Mouse (Mus musculus) olfactory bulb, adult 2 months (tissue): ENCODE data around the gene Abca1. TPM values are rescaled to one million over a fixed set of nuclear protein-coding genes. Genes with fewer than 3 reads are reported as not detected.

Experiments used
- H3K27ac ChIP-seq: fragments of 200-500 bp; 2 replicates; pipeline ENCODE4 v1.5.1; 2012; ENCODE audit warnings: low read depth, low read length; ENCODE audit not compliant: insufficient read depth
- H3K4me1 ChIP-seq: fragments of 200-500 bp; 2 replicates; pipeline ENCODE4 v1.6.1; 2012; ENCODE audit warnings: low read length; ENCODE audit not compliant: control insufficient read depth, insufficient read depth
- H3K4me3 ChIP-seq: fragments of 200-500 bp; 2 replicates; pipeline ENCODE4 v1.5.1; 2012; ENCODE audit warnings: mild to moderate bottlenecking, low read depth, low read length, moderate library complexity; ENCODE audit not compliant: insufficient read depth
- CTCF ChIP-seq: fragments of 200-500 bp; IDR thresholded peaks from 2 replicates; pipeline ENCODE4 v1.5.1; 2012; ENCODE audit warnings: low read depth, mild to moderate bottlenecking, low read length, moderate library complexity; ENCODE audit not compliant: insufficient read depth
- POLR2A ChIP-seq: fragments of 200-500 bp; IDR thresholded peaks from 2 replicates; pipeline ENCODE4 v1.6.1; 2012; ENCODE audit warnings: mild to moderate bottlenecking, low read depth, low read length, moderate library complexity; ENCODE audit not compliant: insufficient read depth
- WGBS: fragments of 180-500 bp; shearing (Covaris S2); methylation state at CpG from one replicate; pipeline ENCODE4 v1.1.7; 2018; 5-methylcytosine and 5-hydroxymethylcytosine counted together
- polyA plus RNA-seq: library from polyadenylated mRNA; stranded (reverse); fragments of >200 nt; gene quantifications from 2 replicates; pipeline ENCODE4 v1.2.4, GENCODE M21; 2012; ENCODE audit warnings: low replicate concordance; ENCODE audit not compliant: missing spikeins, insufficient read depth, insufficient read length

Abca1 gene
- polyA plus RNA-seq, 1 experiment: 149 TPM

DNA sequence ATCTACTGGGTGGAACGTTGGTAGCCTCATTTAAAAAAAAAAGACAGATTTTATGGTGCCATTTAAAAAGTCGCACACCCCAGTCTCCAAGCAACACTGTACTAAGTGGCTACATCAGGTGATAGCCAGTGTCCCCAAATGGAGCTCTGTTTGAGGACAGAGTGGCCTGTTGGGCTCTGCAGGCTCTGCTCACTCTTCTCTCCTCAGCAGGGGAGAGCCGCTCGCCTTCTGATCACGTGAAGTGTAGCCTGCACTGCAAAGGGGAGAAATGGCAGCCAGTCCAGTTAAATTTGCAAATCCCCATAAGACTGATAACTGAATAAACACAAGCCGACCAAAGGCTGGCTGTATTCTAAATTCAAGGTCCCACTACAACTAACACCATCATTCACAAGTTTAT is 6.0 kb downstream of the Abca1 start:
- 68% methylated on average over 6 of the region's 6 CpGs for WGBS
- TF ChIP-seq CTCF: no peak
- TF ChIP-seq POLR2A: no peak
- peaks cover 11% of the 10 kb centered on the region for H3K4me1 ChIP-seq
- H3K4me3 ChIP-seq: no peak overlapping the region
- H3K27ac ChIP-seq: no peak overlapping the region

DNA sequence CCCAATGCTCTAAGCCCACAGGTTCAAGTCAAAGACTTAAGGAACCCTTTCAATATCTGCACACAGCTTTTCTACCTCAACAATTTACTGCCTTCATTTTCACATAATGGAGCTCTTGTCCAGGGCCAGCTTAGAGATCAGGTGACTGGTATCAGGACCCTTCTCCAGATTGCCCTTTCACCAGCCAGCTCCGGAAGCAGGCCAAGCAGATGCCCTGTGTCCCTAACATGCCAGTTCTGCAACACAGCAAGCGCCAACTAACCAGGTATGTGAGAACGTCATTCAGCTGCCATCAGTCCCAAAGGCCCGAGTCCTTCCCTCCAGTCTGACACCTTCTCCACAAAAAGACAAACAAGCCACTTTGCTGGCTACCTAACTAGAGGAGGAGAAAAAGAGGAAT is 6.6 kb downstream of the Abca1 start:
- TF ChIP-seq CTCF (no peak), POLR2A (no peak)
- Histone ChIP-seq H3K4me1 (peaks cover 8% of the 10 kb centered on the region; the same call in 1 of the 2 replicates), H3K27ac (peak overlapping the region; percentile 16), H3K4me3 (no peak overlapping the region)
- 66% methylated on average over 4 of the region's 4 CpGs for WGBS

DNA sequence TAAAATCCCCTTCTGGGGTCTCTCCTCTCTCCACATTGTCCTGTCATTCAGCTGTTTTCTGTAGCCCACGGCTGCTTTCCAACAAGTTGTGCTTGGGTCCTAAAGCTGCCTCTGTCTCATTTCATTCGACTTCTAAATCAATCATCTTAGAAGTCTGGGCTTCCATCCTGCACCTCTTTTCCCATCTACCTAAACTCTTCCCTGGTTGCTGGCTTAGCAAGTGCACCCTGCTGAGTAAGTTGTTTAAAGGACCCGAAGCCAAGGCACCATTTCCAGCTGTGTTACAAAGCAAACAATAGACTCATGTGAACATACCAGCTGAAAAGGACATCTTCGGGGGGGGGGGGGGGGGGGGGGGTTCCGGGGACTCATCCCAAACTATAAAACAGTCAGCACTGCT is 7.0 kb downstream of the Abca1 start:
- no peak overlapping the region for H3K27ac ChIP-seq
- no peak overlapping the region for H3K4me3 ChIP-seq
- WGBS: 14% methylated on average over 5 of the region's 5 CpGs
- H3K4me1 ChIP-seq: peaks cover 6% of the 10 kb centered on the region; the same call in 1 of the 2 replicates
- TF ChIP-seq CTCF (no peak), POLR2A (no peak)

DNA sequence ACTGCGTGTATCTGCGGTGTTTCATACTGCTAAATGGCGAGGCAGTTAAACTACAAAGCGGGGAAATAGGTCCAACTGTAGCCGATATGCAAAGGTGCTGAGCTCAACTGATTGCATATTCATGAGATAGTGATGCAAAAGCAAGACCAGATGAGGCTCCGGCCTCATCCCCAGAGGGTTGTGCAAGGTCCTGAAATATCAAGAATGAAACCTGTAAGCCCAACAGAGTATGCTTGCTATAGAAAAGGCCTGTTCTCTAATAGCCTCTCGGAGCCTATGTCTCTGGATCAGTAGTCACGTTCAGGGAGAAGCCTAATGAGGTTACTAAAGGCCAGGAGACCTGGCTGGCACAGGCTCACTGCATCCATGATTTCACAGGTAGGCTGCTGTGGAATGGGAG is 9.2 kb downstream of the Abca1 start:
- Histone ChIP-seq H3K27ac (no peak overlapping the region), H3K4me3 (no peak overlapping the region), H3K4me1 (peaks cover 6% of the 10 kb centered on the region; the same call in 1 of the 2 replicates)
- no peak for TF ChIP-seq CTCF
- TF ChIP-seq POLR2A: no peak
- WGBS: 78% methylated on average over 8 of the region's 8 CpGs

DNA sequence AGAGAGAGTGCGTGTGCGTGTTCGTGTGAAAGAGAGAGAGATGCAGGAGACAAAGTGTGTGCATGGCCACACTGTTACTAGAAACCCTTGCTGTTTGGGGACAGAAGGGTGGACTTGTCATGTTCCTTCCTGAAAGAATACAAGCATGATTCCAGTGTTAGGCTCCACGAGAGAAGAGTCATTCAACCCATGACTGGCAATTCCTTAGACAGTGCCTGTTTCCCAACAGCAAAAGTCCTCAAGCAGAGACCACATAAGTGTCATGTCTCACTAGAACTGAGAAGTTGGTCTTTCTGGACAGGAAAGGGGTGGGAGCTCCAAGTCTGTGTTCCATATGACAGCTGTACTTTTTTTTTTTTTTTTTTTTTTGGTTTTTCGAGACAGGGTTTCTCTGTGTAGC is 10.1 kb downstream of the Abca1 start:
- H3K4me3 ChIP-seq: no peak overlapping the region
- TF ChIP-seq CTCF: no peak
- TF ChIP-seq POLR2A: no peak
- 91% methylated on average over 4 of the region's 5 CpGs for WGBS
- peaks cover 7% of the 10 kb centered on the region; the same call in 1 of the 2 replicates for H3K4me1 ChIP-seq
- H3K27ac ChIP-seq: no peak overlapping the region

DNA sequence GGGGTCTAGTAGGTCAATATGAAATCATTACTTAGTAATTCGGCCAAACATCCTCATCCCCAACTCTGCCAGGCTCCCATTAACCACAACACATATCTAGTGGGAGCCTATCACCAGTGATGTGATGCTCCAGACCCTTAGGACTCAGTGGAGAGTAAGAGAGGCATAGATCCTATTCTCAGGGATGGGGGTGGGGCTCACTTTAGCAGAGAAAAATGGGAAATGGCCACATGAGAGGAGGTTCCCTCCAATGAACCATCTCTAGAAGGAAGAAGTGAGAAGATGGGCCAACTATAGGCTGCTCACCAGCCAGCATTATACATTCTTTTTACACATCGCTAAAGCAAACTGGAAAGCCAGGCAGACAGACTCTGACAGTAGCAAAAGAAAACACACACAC is 10.9 kb downstream of the Abca1 start:
- Histone ChIP-seq H3K4me3 (no peak overlapping the region), H3K27ac (no peak overlapping the region), H3K4me1 (peaks cover 7% of the 10 kb centered on the region; the same call in 1 of the 2 replicates)
- WGBS: 84% methylated on average over 2 of the region's 2 CpGs
- TF ChIP-seq POLR2A: no peak
- no peak for TF ChIP-seq CTCF

DNA sequence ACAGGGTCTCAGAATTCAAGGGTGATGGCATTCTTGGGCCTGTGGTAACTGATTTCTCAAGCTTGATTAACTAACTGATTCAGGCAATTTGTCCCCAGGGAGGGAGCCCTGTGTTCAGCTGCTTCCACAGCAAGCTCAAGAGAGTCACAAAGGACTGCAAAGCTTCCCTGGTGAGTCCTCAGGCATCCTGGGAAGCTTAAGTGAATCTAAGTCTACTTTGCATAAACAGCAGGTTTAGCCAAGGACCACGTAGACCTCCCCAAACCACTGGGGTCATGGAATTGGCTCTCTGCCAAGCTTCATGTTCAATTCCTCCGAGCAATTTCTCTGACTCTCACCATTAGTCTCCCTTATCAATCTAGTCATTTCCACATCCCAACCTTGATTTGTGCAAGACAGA is 12.2 kb downstream of the Abca1 start:
- H3K27ac ChIP-seq: no peak overlapping the region
- no peak overlapping the region for H3K4me3 ChIP-seq
- WGBS: 45% methylated on average over 2 of the region's 2 CpGs
- no peak for TF ChIP-seq POLR2A
- no peak for TF ChIP-seq CTCF
- 0 out of 2 replicates have a peak, but pooled peaks cover 2% of the 10 kb centered on the region for H3K4me1 ChIP-seq

DNA sequence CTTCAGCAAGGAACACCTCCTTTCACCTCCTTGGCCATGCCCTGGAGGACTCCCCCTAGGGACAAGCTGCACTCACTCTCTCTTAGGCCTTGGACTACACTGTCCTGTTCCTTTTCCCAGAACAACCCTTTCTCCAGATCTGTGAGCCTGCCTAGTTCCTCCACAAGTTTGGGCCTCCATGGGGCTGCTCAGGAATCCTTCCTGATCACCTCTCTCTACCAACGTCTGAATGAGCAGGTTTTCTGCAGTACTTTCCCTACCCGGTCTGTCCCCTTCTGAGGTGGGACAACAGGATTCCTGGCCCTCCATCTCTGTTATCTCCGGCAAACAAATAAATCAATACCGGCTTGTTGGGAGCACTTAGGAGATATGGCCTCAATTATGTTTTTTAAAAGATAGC is 12.6 kb downstream of the Abca1 start:
- Histone ChIP-seq H3K4me3 (no peak overlapping the region), H3K27ac (no peak overlapping the region), H3K4me1 (0 out of 2 replicates have a peak, but pooled peaks cover 2% of the 10 kb centered on the region)
- TF ChIP-seq CTCF: no peak
- TF ChIP-seq POLR2A: no peak
- WGBS: 70% methylated on average over 4 of the region's 4 CpGs

DNA sequence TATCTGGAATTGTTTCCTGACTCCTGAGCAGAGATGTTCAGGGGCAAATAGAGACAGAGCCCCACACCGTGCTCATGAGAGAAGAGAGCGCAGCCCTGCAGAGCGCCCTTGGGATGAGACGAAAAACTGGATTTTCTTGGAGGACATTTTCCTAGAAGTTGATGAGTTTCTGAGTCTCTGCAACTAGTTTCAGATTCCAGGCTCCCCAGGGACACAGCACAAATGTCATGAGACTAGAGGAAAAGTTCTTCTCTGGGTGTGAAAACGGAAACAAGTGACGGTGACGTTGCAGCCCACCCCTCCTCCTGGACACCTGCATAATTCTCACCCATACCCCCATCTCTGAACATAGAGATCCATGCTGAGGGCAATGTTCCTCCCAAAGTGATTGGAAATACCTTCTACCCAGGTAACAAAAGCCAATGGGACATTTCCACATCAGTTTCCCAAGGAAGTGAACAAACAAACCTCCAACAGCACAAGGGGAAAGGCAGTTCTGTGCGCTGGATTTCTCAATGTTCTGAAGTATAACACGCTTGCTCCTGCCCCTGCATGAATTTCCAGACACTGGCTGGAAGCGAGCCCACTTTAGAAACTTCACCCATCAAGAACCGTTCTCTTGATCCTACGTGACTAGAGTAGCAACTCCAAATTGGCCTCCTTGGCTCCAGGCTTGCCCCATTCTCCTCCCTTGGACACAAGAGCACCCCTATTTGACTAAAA is 13.3 kb downstream of the Abca1 start:
- Histone ChIP-seq H3K4me3 (no peak overlapping the region), H3K27ac (no peak overlapping the region), H3K4me1 (0 out of 2 replicates have a peak, but pooled peaks cover 2% of the 10 kb centered on the region)
- TF ChIP-seq POLR2A (no peak), CTCF (no peak)
- WGBS: 82% methylated on average over 12 of the region's 12 CpGs
